ENCODE assay signal across 10 mouse cellular contexts in the genomic region with DNA sequence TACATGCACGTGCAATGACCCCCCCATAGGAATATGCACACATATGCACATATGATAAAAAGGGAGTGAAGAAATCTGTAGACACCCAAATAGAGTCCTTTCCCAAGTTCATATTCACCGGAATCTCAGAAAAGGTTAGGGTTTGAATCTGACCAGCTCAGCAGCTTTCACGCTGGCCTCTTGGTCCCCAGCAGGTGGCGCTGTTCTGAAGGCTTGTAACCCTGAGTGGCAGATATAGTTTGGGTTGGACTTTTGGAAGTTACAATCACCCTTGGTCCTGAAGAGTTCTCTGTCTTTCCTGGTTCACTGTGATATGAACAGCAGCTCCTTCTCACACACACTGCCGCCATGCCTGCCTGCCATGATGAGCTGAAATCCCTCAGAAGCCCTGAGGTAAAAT. TPM values are rescaled to one million over a fixed set of nuclear protein-coding genes. Genes with fewer than 3 reads are reported as not detected.
A peak's percentile ranks its signal among the peaks of the same experiment; 100 is the strongest.
DNase-seq lines count a peak whose midpoint lies in the region; ATAC-seq and TF ChIP-seq lines count a peak whose summit lies in the region.
"Had no signal": no experiment of that assay in that cellular context is flagged by ENCODE, and none has a peak within 500 bp of the region (broad histone marks: within the 10 kb centered on the region; RNA-seq: fewer than 3 reads in every experiment).

No protein-coding gene starts in this region.

- intact Hi-C loops in gastrocnemius, adult 2 months (cut with DNase I) = no loop called here

- DNase-seq in gastrocnemius, adult 2 months = no peak
- DNase-seq in gastrocnemius, postnatal 25 days = no peak
- DNase-seq in testis, postnatal 14 days (ENCODE audit: low spot score) = no peak
- peak; percentile 44 to 45 for DNase-seq in thymus, postnatal 36 days
- DNase-seq in right cerebral cortex, adult 2 months (ENCODE audit: low spot score in 2 of 2) = no peak
- no peak for DNase-seq in layer of hippocampus, adult 9-10 months (ENCODE audit: low spot score)
- DNase-seq: midbrain, embryonic 14.5 days had no signal

- peak; percentile 45 for TF ChIP-seq CTCF in gastrocnemius, adult 2 months (IDR thresholded peaks at IDR 0.05)
- peak; percentile 75 for TF ChIP-seq CTCF in testis, adult 2 months (IDR thresholded peaks at IDR 0.05; ENCODE audit: control insufficient read depth, insufficient read depth, insufficient replicate concordance, low read depth, low read length)

- no peaks in the 10 kb centered on the region for H3K4me1 ChIP-seq in testis, adult 2 months (ENCODE audit: control insufficient read depth, insufficient read depth, low read length)

- no peak overlapping the region for H3K27ac ChIP-seq in gastrocnemius, adult 2 months
- no peak overlapping the region for H3K27ac ChIP-seq in testis, adult 2 months (ENCODE audit: control insufficient read depth, insufficient read depth, low read depth, low read length)

- no peak for TF ChIP-seq POLR2A in testis, adult 2 months (IDR thresholded peaks at IDR 0.05; ENCODE audit: control insufficient read depth, low read depth, low read length)

- H3K36me3 ChIP-seq in testis, adult 2 months (ENCODE audit: control insufficient read depth, insufficient read depth, low read length) = no peaks in the 10 kb centered on the region

- H3K4me3 ChIP-seq in gastrocnemius, adult 2 months = no peak overlapping the region
- no peak overlapping the region for H3K4me3 ChIP-seq in testis, adult 2 months (ENCODE audit: control insufficient read depth, low read depth, low read length)

- no peaks in the 10 kb centered on the region for H3K27me3 ChIP-seq in testis, adult 2 months (ENCODE audit: control insufficient read depth, insufficient read depth, low read length)

- peak; percentile 44; the same call in 1 of the 2 replicates for ATAC-seq in granulocyte monocyte progenitor cell, adult 5-6 weeks (replicated peaks; ENCODE audit: poor library complexity, severe bottlenecking)
- ATAC-seq: activated CD4-positive, CD25-positive, alpha-beta regulatory T cell, adult 4 months had no signal

RNA-seq across cellular contexts. Expression of a gene that starts 24.1 kb away (rescaled TPM):
- total RNA-seq in gastrocnemius, adult 2 months (2021) = under 1 TPM; 0.17 to 0.23 TPM
- total RNA-seq in gastrocnemius, postnatal 25 days (2021) = under 1 TPM; 0.16 to 0.31 TPM
- polyA plus RNA-seq in testis, adult 2 months (2012; rRNA removed) = 0.19 and 0.57 TPM in 2 replicates
- total RNA-seq in granulocyte monocyte progenitor cell, adult 5-6 weeks (2014; fragmentation: Nextera tagmentation) = 1.6 TPM in 1 of 2 replicates, not detected in the other
- total RNA-seq in granulocyte monocyte progenitor cell, adult 5-6 weeks (2017) = 0.22 TPM in 1 of 2 replicates, not detected in the other

Comparison
In these comparisons a context has a peak if more than half of its experiments do, and no peak if none do; other contexts are left out.
1. DNase-seq: peak in thymus, postnatal 36 days (2 of 2); none in gastrocnemius, adult 2 months (single experiment), gastrocnemius, postnatal 25 days (single experiment), testis, postnatal 14 days (single experiment), right cerebral cortex, adult 2 months (0 of 2) and layer of hippocampus, adult 9-10 months (single experiment).